Mouse (Mus musculus) kidney, postnatal 0 days (tissue): ENCODE measurements at regions not wholly inside any gene's neighbourhood (a gene's known extent, or its start where the extent isn't known, plus 50 kb on each side); places are given as distances from the start of the nearest gene placed in this dataset.

Experiments used
- ATAC-seq: fragments of 200-750 bp; cut with Nextera tagmentation; replicated peaks from 2 replicates; pipeline ENCODE4 v1.8.0; 2017; ENCODE audit warnings: low read depth, moderate number of reproducible peaks, moderate TSS enrichment, moderate library complexity; ENCODE audit not compliant: low FRiP score
- DNase-seq: peaks from one replicate; pipeline ENCODE4 v3.0.0-alpha.2; 2016; ENCODE audit warnings: low spot score
- H3K27ac ChIP-seq: fragments of 300-500 bp; sonication (generic); 2 replicates; pipeline ENCODE4 v1.5.1; 2014; ENCODE audit warnings: mild to moderate bottlenecking
- H3K27me3 ChIP-seq: fragments of 300-500 bp; sonication (generic); 2 replicates; pipeline ENCODE4 v1.6.1; 2014; ENCODE audit warnings: low read length, mixed read lengths; ENCODE audit not compliant: insufficient read depth
- H3K36me3 ChIP-seq: fragments of 300-500 bp; sonication (generic); 2 replicates; pipeline ENCODE4 v1.6.1; 2014; ENCODE audit warnings: low read length, mixed read lengths; ENCODE audit not compliant: insufficient read depth
- H3K4me1 ChIP-seq: fragments of 300-500 bp; sonication (generic); replicated peaks from 2 replicates; pipeline ENCODE4 v1.6.1; 2014; ENCODE audit warnings: antibody characterized with exemption, low read length, mixed read lengths; ENCODE audit not compliant: insufficient read depth
- H3K4me2 ChIP-seq: fragments of 300-500 bp; sonication (generic); 2 replicates; pipeline ENCODE4 v1.6.1; 2014; ENCODE audit warnings: mild to moderate bottlenecking, low read length, moderate library complexity, mixed read lengths
- H3K4me3 ChIP-seq: fragments of 300-500 bp; sonication (generic); replicated peaks from 2 replicates; pipeline ENCODE4 v1.5.1; 2014; ENCODE audit warnings: low read depth, low read length
- H3K9ac ChIP-seq: fragments of 300-500 bp; sonication (generic); 2 replicates; pipeline ENCODE4 v1.6.1; 2014; ENCODE audit warnings: low read depth, low read length
- H3K9me3 ChIP-seq: fragments of 300-500 bp; sonication (generic); replicated peaks from 2 replicates; pipeline ENCODE4 v1.6.1; 2016; ENCODE audit warnings: low read length, inconsistent platforms, mixed read lengths
- CTCF ChIP-seq: IDR thresholded peaks from 2 replicates; pipeline ENCODE4 v1.5.1; 2016; ENCODE audit warnings: antibody characterized with exemption, low read depth, mild to moderate bottlenecking, moderate library complexity
- WGBS: fragments of 180-500 bp; shearing (Covaris S2); extraction: QIAGEN DNeasy Blood & Tissue Kit; methylation state at CpG from one replicate; pipeline ENCODE4 v1.1.7; 2014; 5-methylcytosine and 5-hydroxymethylcytosine counted together

DNA sequence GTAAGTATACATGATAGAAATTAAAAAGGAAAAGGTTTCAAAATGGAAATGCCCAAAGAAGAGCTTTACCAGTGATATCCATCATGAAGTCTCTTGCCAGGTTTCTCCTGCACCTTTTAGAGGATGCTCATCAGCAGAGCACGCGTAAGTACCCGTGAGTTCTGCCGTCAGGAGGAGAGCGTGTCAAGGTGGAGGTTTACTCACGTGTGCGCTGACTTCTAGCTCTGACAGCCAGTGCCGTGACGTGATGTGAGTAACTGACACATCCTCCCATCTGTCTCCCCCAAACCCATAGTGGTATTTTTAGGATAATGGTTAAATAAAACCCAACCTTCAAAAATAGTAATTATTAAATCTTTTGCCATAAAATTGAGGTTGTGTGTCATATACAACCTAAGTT is 55.3 kb downstream of the Adra2a start:
- Histone ChIP-seq H3K27ac (no peak overlapping the region), H3K4me3 (no peak overlapping the region), H3K4me1 (peaks cover 4% of the 10 kb centered on the region; the same call in 1 of the 2 replicates), H3K4me2 (no peak overlapping the region), H3K9me3 (no peaks in the 10 kb centered on the region), H3K27me3 (no peaks in the 10 kb centered on the region), H3K9ac (no peak overlapping the region), H3K36me3 (no peaks in the 10 kb centered on the region)
- whole genome bisulfite sequencing, result 76% methylated on average over 9 of the region's 9 CpGs
- no peak for DNase-seq
- TF ChIP-seq CTCF, result no peak
- no peak for ATAC-seq

GRCm38 (mm10) chr19:54099769-54100168 is 55.8 kb downstream of the Adra2a start:
- Histone ChIP-seq H3K4me2 (no peak overlapping the region), H3K9ac (no peak overlapping the region), H3K4me3 (no peak overlapping the region), H3K4me1 (no peaks in the 10 kb centered on the region), H3K9me3 (no peaks in the 10 kb centered on the region), H3K27me3 (no peaks in the 10 kb centered on the region), H3K27ac (no peak overlapping the region), H3K36me3 (no peaks in the 10 kb centered on the region)
- ATAC-seq (no peak), DNase-seq (peak; percentile 39)
- WGBS, result 23% methylated on average over 6 of the region's 6 CpGs
- no peak for TF ChIP-seq CTCF

DNA sequence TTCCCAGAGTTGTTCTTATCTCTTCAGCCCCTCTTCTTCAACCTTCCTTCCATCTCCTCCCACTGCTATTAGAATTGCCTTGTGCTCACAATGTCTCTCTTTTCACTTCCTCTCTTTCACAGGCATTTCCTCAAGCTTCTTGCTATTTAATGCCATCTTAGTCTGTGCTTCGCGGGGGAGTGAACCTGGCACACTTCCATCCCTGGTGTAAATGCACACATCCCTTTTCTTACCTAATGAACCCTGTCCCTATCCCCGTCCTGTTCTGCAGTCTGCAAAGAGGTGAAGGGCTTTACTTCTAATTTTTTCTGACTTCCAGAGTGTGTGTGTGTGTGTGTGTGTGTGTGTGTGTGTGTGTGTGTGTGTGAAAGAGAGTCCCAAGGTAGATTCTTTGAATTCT is 62.6 kb downstream of the Adra2a start:
- ATAC-seq (no peak), DNase-seq (peak; percentile 34)
- WGBS, result 30% methylated on average over 3 of the region's 3 CpGs
- Histone ChIP-seq H3K4me1 (no peaks in the 10 kb centered on the region), H3K4me2 (no peak overlapping the region), H3K9ac (no peak overlapping the region), H3K9me3 (no peaks in the 10 kb centered on the region), H3K27ac (no peak overlapping the region), H3K4me3 (no peak overlapping the region), H3K27me3 (no peaks in the 10 kb centered on the region), H3K36me3 (no peaks in the 10 kb centered on the region)
- no peak for TF ChIP-seq CTCF

GRCm38 (mm10) chr19:54107103-54107821 is 63.3 kb downstream of the Adra2a start:
- no peak for ATAC-seq

DNA sequence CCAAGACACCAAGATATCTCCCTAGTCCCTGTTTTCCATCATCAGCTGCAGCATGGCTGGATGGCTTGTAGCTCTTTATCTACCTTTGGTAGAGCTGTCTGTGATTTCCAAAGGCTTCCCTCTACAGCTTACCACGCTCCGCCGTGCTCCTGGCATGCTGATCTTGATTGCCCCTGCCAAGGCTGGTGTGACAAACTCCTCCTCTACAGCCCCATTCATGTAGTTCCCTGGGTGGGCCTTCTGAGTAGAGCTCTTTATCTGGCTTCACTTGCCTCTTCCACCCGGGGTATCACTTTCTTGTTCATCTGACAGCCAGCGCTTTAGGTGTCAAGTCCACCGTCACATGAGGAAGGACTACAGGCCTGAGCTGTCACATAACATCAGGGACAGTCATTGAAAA is 66.1 kb downstream of the Adra2a start:
- no peak for TF ChIP-seq CTCF
- Histone ChIP-seq H3K4me2 (no peak overlapping the region), H3K27me3 (no peaks in the 10 kb centered on the region), H3K9me3 (no peaks in the 10 kb centered on the region), H3K27ac (no peak overlapping the region), H3K4me3 (no peak overlapping the region), H3K4me1 (no peaks in the 10 kb centered on the region), H3K36me3 (no peaks in the 10 kb centered on the region), H3K9ac (no peak overlapping the region)
- ATAC-seq (no peak), DNase-seq (peak; percentile 24)
- 43% methylated on average over 6 of the region's 6 CpGs for WGBS

More at GRCm38 (mm10) chr19:54107103-54107821, 63.3 kb downstream of the Adra2a start:
- H3K36me3 ChIP-seq, result no peaks in the 10 kb centered on the region
- 40% methylated on average over 13 of the region's 13 CpGs for WGBS
- no peak overlapping the region for H3K4me2 ChIP-seq
- DNase-seq, result no peak
- H3K27me3 ChIP-seq, result no peaks in the 10 kb centered on the region
- H3K9me3 ChIP-seq, result no peaks in the 10 kb centered on the region
- H3K4me1 ChIP-seq, result no peaks in the 10 kb centered on the region
- no peak overlapping the region for H3K4me3 ChIP-seq
- H3K9ac ChIP-seq, result no peak overlapping the region
- no peak for TF ChIP-seq CTCF
- no peak overlapping the region for H3K27ac ChIP-seq

DNA sequence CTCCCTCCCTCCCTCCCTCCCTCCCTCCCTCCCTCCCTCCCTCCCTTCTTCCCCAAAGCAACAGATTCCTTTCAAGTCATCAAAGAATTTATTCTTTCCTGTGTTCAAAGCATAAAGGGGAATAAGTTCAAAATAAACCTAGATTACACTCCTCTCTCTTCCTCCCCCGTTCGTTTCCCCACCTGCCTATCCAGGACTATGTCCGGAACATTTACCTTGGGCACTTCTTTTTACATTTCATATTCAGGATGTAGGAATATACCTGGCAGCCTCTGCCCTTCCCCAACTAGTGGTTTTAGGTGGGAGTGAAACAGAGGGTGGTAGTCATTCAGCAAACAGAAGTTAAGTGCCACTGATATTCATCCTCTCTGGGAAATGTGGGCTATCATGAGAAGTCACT is 68.7 kb downstream of the Adra2a start:
- H3K27ac ChIP-seq, result no peak overlapping the region
- H3K4me3 ChIP-seq, result no peak overlapping the region
- H3K9me3 ChIP-seq, result no peaks in the 10 kb centered on the region
- ATAC-seq (no peak), DNase-seq (no peak)
- H3K27me3 ChIP-seq, result no peaks in the 10 kb centered on the region
- WGBS, result 66% methylated on average over 3 of the region's 3 CpGs
- no peak overlapping the region for H3K9ac ChIP-seq
- no peak overlapping the region for H3K4me2 ChIP-seq
- no peak for TF ChIP-seq CTCF
- H3K36me3 ChIP-seq, result no peaks in the 10 kb centered on the region
- no peaks in the 10 kb centered on the region for H3K4me1 ChIP-seq

- Histone ChIP-seq H3K36me3 (no peaks in the 10 kb centered on the region), H3K9ac (no peak overlapping the region), H3K27me3 (no peaks in the 10 kb centered on the region), H3K4me2 (no peak overlapping the region), H3K27ac (no peak overlapping the region), H3K9me3 (no peaks in the 10 kb centered on the region), H3K4me3 (no peak overlapping the region), H3K4me1 (no peaks in the 10 kb centered on the region)
- ATAC-seq (no peak), DNase-seq (no peak)
- TF ChIP-seq CTCF, result no peak
- 47% methylated on average over 6 of the region's 6 CpGs for WGBS
Measured at GRCm38 (mm10) chr19:54113421-54113820, 69.5 kb downstream of the Adra2a start.
